Mouse (Mus musculus): ENCODE data around the gene Ppat. TPM values are rescaled to one million over a fixed set of nuclear protein-coding genes. Genes with fewer than 3 reads are reported as not detected.
"Not testable (repeated sequence)": the region's sequence is repeated elsewhere in the genome, so short reads cannot be mapped to it uniquely, and the experiment has no call there.

Gene Ppat
- polyA plus RNA-seq, 1 experiment from 2014 or later, result 53.0 TPM

GRCm38 (mm10) chr5:76942505-76942904 lies 8.9 kb downstream of the Ppat start:
- no peak for DNase-seq (ENCODE audit: low spot score)
- WGBS, result 94% methylated on average over 4 of the region's 4 CpGs
- Histone ChIP-seq H3K27me3 (replicated peaks; ENCODE audit: low read depth, poor library complexity, severe bottlenecking) (no peaks in the 10 kb centered on the region), H3K36me3 (replicated peaks) (peaks cover 60% of the 10 kb centered on the region), H3K4me1 (peaks cover 13% of the 10 kb centered on the region), H3K4me3 (no peak overlapping the region), H3K9me3 (peaks cover 4% of the 10 kb centered on the region; the same call in 1 of the 2 replicates), H3K27ac (replicated peaks) (no peak overlapping the region)

GRCm38 (mm10) chr5:76941975-76942374 lies 9.4 kb downstream of the Ppat start:
- Histone ChIP-seq H3K27ac (replicated peaks) (no peak overlapping the region), H3K36me3 (replicated peaks) (peaks cover 54% of the 10 kb centered on the region)
- 92% methylated on average over 4 of the region's 4 CpGs for WGBS

GRCm38 (mm10) chr5:76939717-76940116 lies 11.7 kb downstream of the Ppat start:
- Histone ChIP-seq H3K27ac (replicated peaks) (no peak overlapping the region), H3K4me1 (no peaks in the 10 kb centered on the region)

More at GRCm38 (mm10) chr5:76941975-76942374, 9.4 kb downstream of the Ppat start:
- no peaks in the 10 kb centered on the region for H3K27me3 ChIP-seq (replicated peaks; ENCODE audit: low read depth, poor library complexity, severe bottlenecking)
- peaks cover 13% of the 10 kb centered on the region; the same call in 1 of the 2 replicates for H3K4me1 ChIP-seq
- H3K4me3 ChIP-seq, result no peak overlapping the region
- DNase-seq (ENCODE audit: low spot score), result no peak
- peaks cover 4% of the 10 kb centered on the region; the same call in 1 of the 2 replicates for H3K9me3 ChIP-seq

GRCm38 (mm10) chr5:76929180-76929877 lies 22.0 kb downstream of the Ppat start:
- Histone ChIP-seq H3K9me3 (peaks cover 3% of the 10 kb centered on the region; the same call in 1 of the 2 replicates), H3K4me1 (peaks cover 25% of the 10 kb centered on the region), H3K4me3 (no peak overlapping the region), H3K27me3 (replicated peaks; ENCODE audit: low read depth, poor library complexity, severe bottlenecking) (no peaks in the 10 kb centered on the region), H3K27ac (replicated peaks) (no peak overlapping the region), H3K36me3 (replicated peaks) (peaks cover 55% of the 10 kb centered on the region)
- 76% methylated on average over 7 of the region's 7 CpGs for WGBS
- DNase-seq (ENCODE audit: low spot score), result no peak

More at GRCm38 (mm10) chr5:76939717-76940116, 11.7 kb downstream of the Ppat start:
- H3K27me3 ChIP-seq (replicated peaks; ENCODE audit: low read depth, poor library complexity, severe bottlenecking), result no peaks in the 10 kb centered on the region
- no peak for DNase-seq (ENCODE audit: low spot score)
- H3K36me3 ChIP-seq (replicated peaks), result peaks cover 44% of the 10 kb centered on the region
- H3K4me3 ChIP-seq, result no peak overlapping the region
- WGBS, result 96% methylated on average over 8 of the region's 8 CpGs
- peaks cover 4% of the 10 kb centered on the region; the same call in 1 of the 2 replicates for H3K9me3 ChIP-seq

GRCm38 (mm10) chr5:76928124-76928832 lies 23.1 kb downstream of the Ppat start:
- Histone ChIP-seq H3K4me3 (peak overlapping the region; percentile 21; the same call in 1 of the 2 replicates), H3K27me3 (replicated peaks; ENCODE audit: low read depth, poor library complexity, severe bottlenecking) (no peaks in the 10 kb centered on the region), H3K27ac (replicated peaks) (peak overlapping the region; percentile 45), H3K36me3 (replicated peaks) (peaks cover 65% of the 10 kb centered on the region), H3K9me3 (peaks cover 3% of the 10 kb centered on the region; the same call in 1 of the 2 replicates), H3K4me1 (peaks cover 25% of the 10 kb centered on the region)
- peak; percentile 22 for DNase-seq (ENCODE audit: low spot score)
- 74% methylated on average over 16 of the region's 16 CpGs for WGBS

GRCm38 (mm10) chr5:76924296-76924695 lies 27.1 kb downstream of the Ppat start:
- no peak overlapping the region for H3K4me3 ChIP-seq
- H3K27me3 ChIP-seq (replicated peaks; ENCODE audit: low read depth, poor library complexity, severe bottlenecking), result no peaks in the 10 kb centered on the region
- 90% methylated on average over 1 of the region's 1 CpGs for WGBS
- H3K27ac ChIP-seq (replicated peaks), result no peak overlapping the region
- DNase-seq (ENCODE audit: low spot score), result no peak
- H3K36me3 ChIP-seq (replicated peaks), result peaks cover 98% of the 10 kb centered on the region
- peaks cover 19% of the 10 kb centered on the region for H3K4me1 ChIP-seq
- peaks cover 3% of the 10 kb centered on the region; the same call in 1 of the 2 replicates for H3K9me3 ChIP-seq

GRCm38 (mm10) chr5:76923428-76923827 lies 27.9 kb downstream of the Ppat start:
- H3K27me3 ChIP-seq (replicated peaks; ENCODE audit: low read depth, poor library complexity, severe bottlenecking), result no peaks in the 10 kb centered on the region
- no peak overlapping the region for H3K4me3 ChIP-seq
- 93% methylated on average over 13 of the region's 13 CpGs for WGBS
- DNase-seq (ENCODE audit: low spot score), result no peak
- peaks cover 3% of the 10 kb centered on the region; the same call in 1 of the 2 replicates for H3K9me3 ChIP-seq
- H3K4me1 ChIP-seq, result peaks cover 10% of the 10 kb centered on the region
- no peak overlapping the region for H3K27ac ChIP-seq (replicated peaks)
- H3K36me3 ChIP-seq (replicated peaks), result peaks cover 100% of the 10 kb centered on the region

GRCm38 (mm10) chr5:76922833-76923232 lies 28.5 kb downstream of the Ppat start:
- no peak for DNase-seq (ENCODE audit: low spot score)
- 90% methylated on average over 4 of the region's 4 CpGs for WGBS
- peaks cover 4% of the 10 kb centered on the region for H3K4me1 ChIP-seq
- peaks cover 100% of the 10 kb centered on the region for H3K36me3 ChIP-seq (replicated peaks)
- H3K27me3 ChIP-seq (replicated peaks; ENCODE audit: low read depth, poor library complexity, severe bottlenecking), result no peaks in the 10 kb centered on the region
- no peak overlapping the region for H3K27ac ChIP-seq (replicated peaks)
- no peak overlapping the region for H3K4me3 ChIP-seq
- peaks cover 3% of the 10 kb centered on the region; the same call in 1 of the 2 replicates for H3K9me3 ChIP-seq

GRCm38 (mm10) chr5:76912522-76912921 lies 38.9 kb downstream of the Ppat start:
- H3K27ac ChIP-seq (replicated peaks); DNase-seq (ENCODE audit: low spot score); H3K27me3 ChIP-seq (replicated peaks; ENCODE audit: low read depth, poor library complexity, severe bottlenecking); H3K9me3 ChIP-seq; H3K4me1 ChIP-seq; H3K4me3 ChIP-seq: not testable (repeated sequence)
- peaks cover 60% of the 10 kb centered on the region for H3K36me3 ChIP-seq (replicated peaks)
- WGBS, result 90% methylated on average over 5 of the region's 5 CpGs

- Histone ChIP-seq H3K4me3 (no peak overlapping the region), H3K4me1 (peaks cover 8% of the 10 kb centered on the region), H3K36me3 (replicated peaks) (peaks cover 47% of the 10 kb centered on the region), H3K9me3 (no peaks in the 10 kb centered on the region), H3K27ac (replicated peaks) (no peak overlapping the region), H3K27me3 (replicated peaks; ENCODE audit: low read depth, poor library complexity, severe bottlenecking) (no peaks in the 10 kb centered on the region)
- 81% methylated on average over 3 of the region's 3 CpGs for WGBS
- no peak for DNase-seq (ENCODE audit: low spot score)
Observed at GRCm38 (mm10) chr5:76910807-76911206, 40.6 kb downstream of the Ppat start.

GRCm38 (mm10) chr5:76906155-76906499 lies 45.3 kb downstream of the Ppat start:
- peaks cover 9% of the 10 kb centered on the region for H3K4me1 ChIP-seq
- no peaks in the 10 kb centered on the region for H3K27me3 ChIP-seq (replicated peaks; ENCODE audit: low read depth, poor library complexity, severe bottlenecking)
- peak overlapping the region; percentile 89 for H3K27ac ChIP-seq (replicated peaks)
- WGBS, result 43% methylated on average over 3 of the region's 3 CpGs
- no peaks in the 10 kb centered on the region for H3K9me3 ChIP-seq
- DNase-seq (ENCODE audit: low spot score), result no peak
- H3K4me3 ChIP-seq, result peak overlapping the region; percentile 78
- H3K36me3 ChIP-seq (replicated peaks), result peaks cover 14% of the 10 kb centered on the region

- peaks cover 9% of the 10 kb centered on the region for H3K4me1 ChIP-seq
- peak within 1 kb of the TSS; percentile 89 for H3K27ac ChIP-seq (replicated peaks)
- DNase-seq (ENCODE audit: low spot score), result peak; percentile 99
- under 1% methylated on average over 47 of the region's 47 CpGs for WGBS
- no peaks in the 10 kb centered on the region for H3K27me3 ChIP-seq (replicated peaks; ENCODE audit: low read depth, poor library complexity, severe bottlenecking)
- H3K9me3 ChIP-seq, result no peaks in the 10 kb centered on the region
- H3K4me3 ChIP-seq, result peak within 1 kb of the TSS; percentile 78
- peaks cover 10% of the 10 kb centered on the region for H3K36me3 ChIP-seq (replicated peaks)
Observed at GRCm38 (mm10) chr5:76905405-76906154, 45.8 kb downstream of the Ppat start, which contains the start of gene Aasdh. Gene Aasdh (minus strand): TSS chr5:76905514.
